Mouse (Mus musculus) liver, embryonic 12.5 days (tissue): ENCODE results near the gene Haus6. TPM values are rescaled to one million over a fixed set of nuclear protein-coding genes. Genes with fewer than 3 reads are reported as not detected.
"Not testable (repeated sequence)": the region's sequence is repeated elsewhere in the genome, so short reads cannot be mapped to it uniquely, and the experiment has no call there.

Experiments
- ATAC-seq: fragments of 200-750 bp; cut with Nextera tagmentation; 2 replicates; pipeline ENCODE4 v1.8.0; 2017; ENCODE audit warnings: moderate number of reproducible peaks, mild to moderate bottlenecking, moderate library complexity
- H3K27ac ChIP-seq: fragments of 300-500 bp; sonication (generic); 2 replicates; pipeline ENCODE4 v1.5.1; 2016; ENCODE audit warnings: mild to moderate bottlenecking
- H3K27me3 ChIP-seq: fragments of 300-500 bp; sonication (generic); replicated peaks from 2 replicates; pipeline ENCODE4 v1.6.1; 2016; ENCODE audit warnings: mild to moderate bottlenecking, moderate library complexity
- H3K36me3 ChIP-seq: fragments of 300-500 bp; sonication (generic); 2 replicates; pipeline ENCODE4 v1.6.1; 2016; ENCODE audit warnings: mild to moderate bottlenecking, moderate library complexity
- H3K4me1 ChIP-seq: fragments of 300-500 bp; sonication (generic); 2 replicates; pipeline ENCODE4 v1.6.1; 2016
- H3K4me2 ChIP-seq: fragments of 300-500 bp; sonication (generic); 2 replicates; pipeline ENCODE4 v1.6.1; 2016; ENCODE audit warnings: mild to moderate bottlenecking, moderate library complexity
- H3K4me3 ChIP-seq: fragments of 300-500 bp; sonication (generic); 2 replicates; pipeline ENCODE4 v1.5.1; 2016; ENCODE audit warnings: mild to moderate bottlenecking, moderate library complexity
- H3K9ac ChIP-seq: fragments of 300-500 bp; sonication (generic); 2 replicates; pipeline ENCODE4 v1.6.1; 2016; ENCODE audit warnings: mild to moderate bottlenecking, moderate library complexity
- H3K9me3 ChIP-seq: fragments of 300-500 bp; sonication (generic); replicated peaks from 2 replicates; pipeline ENCODE4 v1.6.1; 2016; ENCODE audit warnings: mild to moderate bottlenecking, moderate library complexity
- WGBS: fragments of 180-500 bp; shearing (Covaris S2); methylation state at CpG from one replicate; pipeline ENCODE4 v1.1.7; 2016; ENCODE audit not compliant: insufficient replicate concordance; 5-methylcytosine and 5-hydroxymethylcytosine counted together
- polyA plus RNA-seq: library from polyadenylated mRNA; unstranded; fragments of >200 nt; fragmentation: Nextera tagmentation; extraction: Ambion mirVana; gene quantifications from 2 replicates; pipeline ENCODE4 v1.2.1, GENCODE M21; 2016

Gene Haus6
- 20.4 and 21.2 TPM in 2 replicates for polyA plus RNA-seq

GRCm38 (mm10) chr4:86611524-86612288, at the start of gene Haus6:
Haus6 (minus strand) TSS chr4:86612055.
- under 1% methylated on average over 59 of the region's 59 CpGs for WGBS
- Histone ChIP-seq H3K4me2 (peak within 1 kb of the TSS; percentile 69), H3K4me3 (peak within 1 kb of the TSS; percentile 90), H3K9me3 (no peaks in the 10 kb centered on the region), H3K27me3 (no peaks in the 10 kb centered on the region), H3K36me3 (peaks cover 25% of the 10 kb centered on the region), H3K4me1 (peaks cover 26% of the 10 kb centered on the region), H3K9ac (peak within 1 kb of the TSS; percentile 86), H3K27ac (peak within 1 kb of the TSS; percentile 83)
- ATAC-seq, result peak; percentile 100

- H3K9ac ChIP-seq, result no peak overlapping the region
- 93% methylated on average over 12 of the region's 12 CpGs for WGBS
- peaks cover 89% of the 10 kb centered on the region for H3K36me3 ChIP-seq
- no peak overlapping the region for H3K27ac ChIP-seq
- peaks cover 11% of the 10 kb centered on the region; the same call in 1 of the 2 replicates for H3K9me3 ChIP-seq
- H3K4me3 ChIP-seq, result no peak overlapping the region
- H3K4me1 ChIP-seq, result peaks cover 19% of the 10 kb centered on the region
- ATAC-seq, result no peak
- no peaks in the 10 kb centered on the region for H3K27me3 ChIP-seq
- H3K4me2 ChIP-seq, result no peak overlapping the region
These were observed 45.3 kb upstream of the Haus6 start for GRCm38 (mm10) chr4:86657176-86657575.

- Histone ChIP-seq H3K9me3 (peaks cover 11% of the 10 kb centered on the region; the same call in 1 of the 2 replicates), H3K4me1 (peaks cover 22% of the 10 kb centered on the region), H3K27ac (0 out of 2 replicates have a peak overlapping the region, but pooled peaks have one; percentile 28), H3K36me3 (peaks cover 82% of the 10 kb centered on the region)
- WGBS, result 90% methylated on average over 8 of the region's 8 CpGs
- not testable (repeated sequence) for H3K27me3 ChIP-seq, H3K4me2 ChIP-seq, H3K9ac ChIP-seq, ATAC-seq, H3K4me3 ChIP-seq
These were observed 44.6 kb upstream of the Haus6 start for GRCm38 (mm10) chr4:86656410-86656809.

- Histone ChIP-seq H3K36me3 (peaks cover 39% of the 10 kb centered on the region), H3K27ac (no peak overlapping the region), H3K4me1 (peaks cover 12% of the 10 kb centered on the region), H3K27me3 (no peaks in the 10 kb centered on the region), H3K9ac (no peak overlapping the region), H3K4me3 (no peak overlapping the region), H3K9me3 (0 out of 2 replicates have a peak, but pooled peaks cover 6% of the 10 kb centered on the region), H3K4me2 (no peak overlapping the region)
- 0 out of 2 replicates have a peak, but pooled peaks have one; percentile 61 for ATAC-seq
- WGBS, result 59% methylated on average over 10 of the region's 10 CpGs
These were observed 40.0 kb upstream of the Haus6 start for GRCm38 (mm10) chr4:86651686-86652384.

- ATAC-seq, H3K9ac ChIP-seq: not testable (repeated sequence)
- WGBS, result 82% methylated on average over 10 of the region's 13 CpGs
These were observed 36.5 kb upstream of the Haus6 start for GRCm38 (mm10) chr4:86648394-86648793.

GRCm38 (mm10) chr4:86637561-86637960, 25.7 kb upstream of the Haus6 start:
- H3K4me2 ChIP-seq, H3K9me3 ChIP-seq, H3K9ac ChIP-seq, H3K27me3 ChIP-seq, H3K4me3 ChIP-seq, H3K27ac ChIP-seq, H3K36me3 ChIP-seq, ATAC-seq: not testable (repeated sequence)
- WGBS, result 75% methylated on average over 9 of the region's 9 CpGs
- peaks cover 30% of the 10 kb centered on the region for H3K4me1 ChIP-seq

More at GRCm38 (mm10) chr4:86648394-86648793, 36.5 kb upstream of the Haus6 start:
- H3K36me3 ChIP-seq, H3K4me3 ChIP-seq, H3K4me2 ChIP-seq, H3K4me1 ChIP-seq, H3K27me3 ChIP-seq, H3K9me3 ChIP-seq, H3K27ac ChIP-seq: not testable (repeated sequence)

GRCm38 (mm10) chr4:86634873-86635272, 23.0 kb upstream of the Haus6 start:
- Histone ChIP-seq H3K27ac (peak overlapping the region; percentile 86), H3K4me1 (peaks cover 30% of the 10 kb centered on the region), H3K4me2 (peak overlapping the region; percentile 41)
- not testable (repeated sequence) for H3K36me3 ChIP-seq, H3K9me3 ChIP-seq, H3K9ac ChIP-seq, H3K27me3 ChIP-seq, H3K4me3 ChIP-seq
- ATAC-seq, result peak; percentile 100

GRCm38 (mm10) chr4:86634312-86634711, 22.5 kb upstream of the Haus6 start:
- H3K27me3 ChIP-seq, H3K9ac ChIP-seq, H3K9me3 ChIP-seq, ATAC-seq, H3K4me3 ChIP-seq, H3K36me3 ChIP-seq: not testable (repeated sequence)
- H3K27ac ChIP-seq, result peak overlapping the region; percentile 86
- peak overlapping the region; percentile 41 for H3K4me2 ChIP-seq
- peaks cover 30% of the 10 kb centered on the region for H3K4me1 ChIP-seq

GRCm38 (mm10) chr4:86632556-86632955, 20.7 kb upstream of the Haus6 start:
- WGBS, result 55% methylated on average over 5 of the region's 5 CpGs
- H3K27me3 ChIP-seq, ATAC-seq: not testable (repeated sequence)

GRCm38 (mm10) chr4:86631831-86632230, 20.0 kb upstream of the Haus6 start:
- Histone ChIP-seq H3K27ac (no peak overlapping the region), H3K9ac (no peak overlapping the region), H3K4me3 (no peak overlapping the region), H3K4me2 (no peak overlapping the region), H3K9me3 (no peaks in the 10 kb centered on the region), H3K27me3 (peaks cover 4% of the 10 kb centered on the region), H3K4me1 (peaks cover 30% of the 10 kb centered on the region), H3K36me3 (no peaks in the 10 kb centered on the region)
- WGBS, result 77% methylated on average over 4 of the region's 4 CpGs
- ATAC-seq, result no peak

More at GRCm38 (mm10) chr4:86632556-86632955, 20.7 kb upstream of the Haus6 start:
- not testable (repeated sequence) for H3K27ac ChIP-seq, H3K9ac ChIP-seq, H3K9me3 ChIP-seq, H3K36me3 ChIP-seq, H3K4me3 ChIP-seq, H3K4me2 ChIP-seq
- peaks cover 30% of the 10 kb centered on the region for H3K4me1 ChIP-seq

GRCm38 (mm10) chr4:86626496-86626895, 14.6 kb upstream of the Haus6 start:
- not testable (repeated sequence) for ATAC-seq, H3K4me2 ChIP-seq, H3K27me3 ChIP-seq, H3K9ac ChIP-seq, H3K27ac ChIP-seq, H3K4me3 ChIP-seq, H3K4me1 ChIP-seq, H3K36me3 ChIP-seq, H3K9me3 ChIP-seq
- 70% methylated on average over 7 of the region's 7 CpGs for WGBS

GRCm38 (mm10) chr4:86625463-86625862, 13.6 kb upstream of the Haus6 start:
- WGBS, result 67% methylated on average over 5 of the region's 5 CpGs
- H3K9me3 ChIP-seq, result no peaks in the 10 kb centered on the region
- H3K27ac ChIP-seq, result no peak overlapping the region
- ATAC-seq, result no peak
- no peaks in the 10 kb centered on the region for H3K27me3 ChIP-seq
- peaks cover 3% of the 10 kb centered on the region; the same call in 1 of the 2 replicates for H3K4me1 ChIP-seq
- H3K36me3 ChIP-seq, result no peaks in the 10 kb centered on the region
- H3K4me3 ChIP-seq, result no peak overlapping the region
- H3K9ac ChIP-seq, result no peak overlapping the region
- H3K4me2 ChIP-seq, result no peak overlapping the region
